Mouse (Mus musculus): ENCODE data around the gene Cyp1a1. TPM values are rescaled to one million over a fixed set of nuclear protein-coding genes. Genes with fewer than 3 reads are reported as not detected.

Cyp1a1 gene
- polyA plus RNA-seq, 2 experiments, result 0.04 TPM; not detected in 1

DNA sequence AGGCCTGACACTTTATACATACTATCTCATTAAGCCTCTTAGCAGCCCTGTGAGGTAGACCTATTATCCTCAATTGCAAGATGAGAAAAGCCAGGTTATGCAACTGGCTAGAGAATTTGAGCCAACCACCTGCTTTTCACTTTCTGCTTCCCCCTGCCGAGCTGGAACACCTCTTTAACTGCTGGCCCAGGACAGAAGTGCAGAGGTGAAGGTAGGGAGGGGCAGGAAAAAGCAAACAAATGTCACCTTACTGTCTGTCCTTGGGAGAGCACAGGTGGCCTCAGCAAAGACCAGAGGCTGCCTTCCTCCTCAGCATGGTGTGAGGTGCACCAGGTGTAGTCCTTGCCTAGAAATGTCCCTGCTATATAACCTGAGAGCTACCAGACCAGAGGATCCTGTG is 19.5 kb upstream of the Cyp1a1 start:
- no peaks in the 10 kb centered on the region for H3K36me3 ChIP-seq (ENCODE audit: control insufficient read depth, insufficient read depth, low read length)
- no peaks in the 10 kb centered on the region for H3K9me3 ChIP-seq (ENCODE audit: control insufficient read depth, low read length)
- no peak overlapping the region for H3K27ac ChIP-seq (replicated peaks; ENCODE audit: low read depth, low read length)
- H3K9ac ChIP-seq (ENCODE audit: low read depth, low read length, severe bottlenecking), result no peak overlapping the region
- no peak overlapping the region for H3K4me2 ChIP-seq (replicated peaks; ENCODE audit: low read depth, low read length, severe bottlenecking)
- 19% methylated on average over 1 of the region's 1 CpGs for WGBS
- ATAC-seq (ENCODE audit: low FRiP score, low read depth) (no peak), DNase-seq (ENCODE audit: low spot score) (no peak)
- H3K27me3 ChIP-seq (ENCODE audit: control insufficient read depth, insufficient read depth, low read length), result no peaks in the 10 kb centered on the region
- H3K4me3 ChIP-seq (replicated peaks; ENCODE audit: low read length), result no peak overlapping the region
- TF ChIP-seq POLR2A (IDR thresholded peaks at IDR 0.05; ENCODE audit: borderline replicate concordance, extremely low read depth, insufficient read depth, insufficient read length), result no peak
- H3K4me1 ChIP-seq (ENCODE audit: control insufficient read depth, insufficient read depth, low read length), result no peaks in the 10 kb centered on the region

DNA sequence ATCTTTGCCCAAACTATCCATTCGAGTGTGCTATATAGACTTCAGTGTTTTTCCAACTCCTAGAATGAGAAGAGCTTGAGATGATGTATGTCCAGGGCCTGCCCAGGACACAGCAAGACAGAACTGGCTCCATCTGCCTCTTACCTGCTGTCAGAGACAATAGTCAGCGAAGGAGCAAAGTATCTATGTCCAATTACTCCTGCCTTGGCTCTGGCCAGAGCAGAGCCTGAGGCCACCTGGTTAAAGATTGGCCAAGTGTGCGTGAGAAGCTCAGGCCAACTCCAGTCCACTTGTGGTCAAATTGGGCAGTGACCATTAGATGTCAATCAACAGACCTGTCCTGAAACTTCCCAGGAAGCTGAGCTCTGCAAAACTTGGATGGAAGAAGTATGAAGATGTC is 18.2 kb upstream of the Cyp1a1 start:
- Histone ChIP-seq H3K9ac (ENCODE audit: low read depth, low read length, severe bottlenecking) (no peak overlapping the region), H3K4me2 (replicated peaks; ENCODE audit: low read depth, low read length, severe bottlenecking) (no peak overlapping the region), H3K27me3 (ENCODE audit: control insufficient read depth, insufficient read depth, low read length) (no peaks in the 10 kb centered on the region), H3K36me3 (ENCODE audit: control insufficient read depth, insufficient read depth, low read length) (no peaks in the 10 kb centered on the region), H3K9me3 (ENCODE audit: control insufficient read depth, low read length) (no peaks in the 10 kb centered on the region), H3K4me3 (replicated peaks; ENCODE audit: low read length) (no peak overlapping the region), H3K27ac (replicated peaks; ENCODE audit: low read depth, low read length) (no peak overlapping the region), H3K4me1 (ENCODE audit: control insufficient read depth, insufficient read depth, low read length) (no peaks in the 10 kb centered on the region)
- TF ChIP-seq POLR2A (IDR thresholded peaks at IDR 0.05; ENCODE audit: borderline replicate concordance, extremely low read depth, insufficient read depth, insufficient read length), result no peak
- ATAC-seq (ENCODE audit: low FRiP score, low read depth), result no peak
- DNase-seq (ENCODE audit: low spot score), result no peak
- WGBS, result 79% methylated on average over 3 of the region's 3 CpGs

DNA sequence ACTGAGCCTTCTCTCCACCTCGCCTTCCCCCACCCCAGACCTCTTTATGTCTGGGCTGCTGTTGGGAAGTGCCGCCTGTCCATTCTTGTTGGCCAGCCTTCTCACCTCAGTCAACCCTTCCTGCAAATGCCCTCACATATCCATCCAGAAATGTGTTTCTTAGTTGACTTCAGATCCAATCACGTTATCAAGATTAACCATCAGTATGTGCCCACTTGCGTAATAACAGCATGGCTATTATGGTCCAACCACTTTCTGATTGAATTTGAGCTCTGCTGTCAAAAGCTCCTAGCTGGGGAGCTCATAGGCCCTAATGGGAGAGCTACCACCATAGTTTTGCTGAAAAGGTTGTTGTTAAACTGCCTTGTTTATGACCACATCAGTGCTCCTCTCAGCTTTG is 16.7 kb upstream of the Cyp1a1 start:
- Histone ChIP-seq H3K4me1 (ENCODE audit: control insufficient read depth, insufficient read depth, low read length) (no peaks in the 10 kb centered on the region), H3K9me3 (ENCODE audit: control insufficient read depth, low read length) (no peaks in the 10 kb centered on the region), H3K9ac (ENCODE audit: low read depth, low read length, severe bottlenecking) (no peak overlapping the region), H3K4me3 (replicated peaks; ENCODE audit: low read length) (no peak overlapping the region), H3K36me3 (ENCODE audit: control insufficient read depth, insufficient read depth, low read length) (no peaks in the 10 kb centered on the region), H3K27ac (replicated peaks; ENCODE audit: low read depth, low read length) (no peak overlapping the region), H3K27me3 (ENCODE audit: control insufficient read depth, insufficient read depth, low read length) (no peaks in the 10 kb centered on the region), H3K4me2 (replicated peaks; ENCODE audit: low read depth, low read length, severe bottlenecking) (no peak overlapping the region)
- TF ChIP-seq POLR2A (IDR thresholded peaks at IDR 0.05; ENCODE audit: borderline replicate concordance, extremely low read depth, insufficient read depth, insufficient read length), result no peak
- no peak for DNase-seq (ENCODE audit: low spot score)
- WGBS, result 87% methylated on average over 4 of the region's 4 CpGs
- ATAC-seq (ENCODE audit: low FRiP score, low read depth), result no peak

DNA sequence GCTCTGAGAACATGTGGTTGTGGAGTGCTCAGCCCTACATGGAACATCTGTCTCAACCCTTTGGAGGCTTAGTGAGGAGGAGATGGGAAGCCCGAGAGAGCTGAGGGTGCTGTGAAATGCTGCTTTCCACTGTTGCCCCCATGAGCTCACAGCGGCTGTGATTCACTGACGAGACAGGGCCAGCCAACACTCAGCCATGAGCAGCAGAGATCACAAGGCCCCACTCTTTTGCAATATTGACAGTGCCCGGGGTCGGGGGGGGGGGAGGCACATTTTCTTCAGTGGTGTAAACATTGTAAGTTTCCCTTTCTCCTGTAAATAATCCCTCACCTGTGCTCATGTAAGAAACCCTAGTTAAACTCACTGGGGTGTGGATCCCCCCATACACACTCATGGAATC is 16.2 kb upstream of the Cyp1a1 start:
- Histone ChIP-seq H3K27me3 (ENCODE audit: control insufficient read depth, insufficient read depth, low read length) (no peaks in the 10 kb centered on the region), H3K9me3 (ENCODE audit: control insufficient read depth, low read length) (no peaks in the 10 kb centered on the region), H3K4me3 (replicated peaks; ENCODE audit: low read length) (no peak overlapping the region), H3K27ac (replicated peaks; ENCODE audit: low read depth, low read length) (no peak overlapping the region), H3K36me3 (ENCODE audit: control insufficient read depth, insufficient read depth, low read length) (no peaks in the 10 kb centered on the region), H3K4me1 (ENCODE audit: control insufficient read depth, insufficient read depth, low read length) (no peaks in the 10 kb centered on the region), H3K4me2 (replicated peaks; ENCODE audit: low read depth, low read length, severe bottlenecking) (no peak overlapping the region), H3K9ac (ENCODE audit: low read depth, low read length, severe bottlenecking) (no peak overlapping the region)
- TF ChIP-seq POLR2A (IDR thresholded peaks at IDR 0.05; ENCODE audit: borderline replicate concordance, extremely low read depth, insufficient read depth, insufficient read length), result no peak
- 85% methylated on average over 5 of the region's 5 CpGs for WGBS
- no peak for ATAC-seq (ENCODE audit: low FRiP score, low read depth)
- DNase-seq (ENCODE audit: low spot score), result no peak

DNA sequence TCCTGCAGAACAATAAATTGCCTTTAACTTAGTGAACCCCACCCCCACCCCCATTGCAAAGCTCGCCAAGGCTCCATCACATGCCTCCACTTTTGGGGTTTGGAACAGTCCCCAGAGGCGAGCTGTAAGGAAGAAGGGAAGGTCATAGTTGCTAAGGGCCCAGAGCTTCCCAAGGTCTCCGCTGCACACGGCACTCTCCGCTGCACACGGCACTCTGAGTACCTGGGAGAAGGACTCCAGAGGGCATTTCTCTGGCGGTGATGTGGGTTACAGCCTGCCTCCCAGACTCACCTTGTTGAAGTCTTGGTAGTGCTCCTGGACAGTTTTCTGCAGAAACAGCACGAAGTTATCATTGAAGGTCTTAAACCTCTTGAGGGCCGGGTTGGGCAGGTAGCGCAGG is 6.3 kb upstream of the Cyp1a1 start:
- DNase-seq (ENCODE audit: low spot score) (no peak), ATAC-seq (ENCODE audit: low FRiP score, low read depth) (no peak)
- Histone ChIP-seq H3K9me3 (ENCODE audit: control insufficient read depth, low read length) (no peaks in the 10 kb centered on the region), H3K36me3 (ENCODE audit: control insufficient read depth, insufficient read depth, low read length) (no peaks in the 10 kb centered on the region), H3K9ac (ENCODE audit: low read depth, low read length, severe bottlenecking) (no peak overlapping the region), H3K4me3 (replicated peaks; ENCODE audit: low read length) (no peak overlapping the region), H3K4me2 (replicated peaks; ENCODE audit: low read depth, low read length, severe bottlenecking) (no peak overlapping the region), H3K4me1 (ENCODE audit: control insufficient read depth, insufficient read depth, low read length) (no peaks in the 10 kb centered on the region), H3K27me3 (ENCODE audit: control insufficient read depth, insufficient read depth, low read length) (no peaks in the 10 kb centered on the region), H3K27ac (replicated peaks; ENCODE audit: low read depth, low read length) (no peak overlapping the region)
- WGBS, result 83% methylated on average over 10 of the region's 10 CpGs
- no peak for TF ChIP-seq POLR2A (IDR thresholded peaks at IDR 0.05; ENCODE audit: borderline replicate concordance, extremely low read depth, insufficient read depth, insufficient read length)

DNA sequence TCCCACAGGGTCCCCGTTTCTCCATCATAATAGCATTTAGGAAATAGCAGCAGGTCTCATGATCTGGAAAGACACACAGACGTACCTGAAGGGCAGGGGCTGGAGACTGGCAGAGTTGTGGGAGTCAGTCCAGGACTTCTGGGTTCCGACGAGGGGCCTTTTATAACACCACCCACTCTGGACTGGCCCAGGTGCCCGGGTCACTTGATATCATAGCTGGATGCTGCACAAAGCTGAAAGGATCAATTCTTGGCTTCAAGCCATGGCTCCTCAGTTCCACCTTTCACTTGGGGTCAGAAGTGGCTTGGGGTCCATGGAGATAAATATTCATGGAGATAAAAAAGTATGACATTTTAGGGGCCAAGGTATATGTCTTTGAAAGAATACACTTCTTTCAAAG is 4.2 kb upstream of the Cyp1a1 start, which contains the start of gene Cyp1a2:
Gene Cyp1a2 (minus strand): TSS at position 184 of the 400 bp plus-strand sequence.
- no peak within 1 kb of the TSS for H3K4me2 ChIP-seq (replicated peaks; ENCODE audit: low read depth, low read length, severe bottlenecking)
- ATAC-seq (ENCODE audit: low FRiP score, low read depth) (no peak), DNase-seq (ENCODE audit: low spot score) (no peak)
- 62% methylated on average over 5 of the region's 5 CpGs for WGBS
- no peak for TF ChIP-seq POLR2A (IDR thresholded peaks at IDR 0.05; ENCODE audit: borderline replicate concordance, extremely low read depth, insufficient read depth, insufficient read length)
- no peaks in the 10 kb centered on the region for H3K36me3 ChIP-seq (ENCODE audit: control insufficient read depth, insufficient read depth, low read length)
- no peaks in the 10 kb centered on the region for H3K4me1 ChIP-seq (ENCODE audit: control insufficient read depth, insufficient read depth, low read length)
- H3K9ac ChIP-seq (ENCODE audit: low read depth, low read length, severe bottlenecking), result no peak within 1 kb of the TSS
- no peak within 1 kb of the TSS for H3K27ac ChIP-seq (replicated peaks; ENCODE audit: low read depth, low read length)
- no peak within 1 kb of the TSS for H3K4me3 ChIP-seq (replicated peaks; ENCODE audit: low read length)
- H3K9me3 ChIP-seq (ENCODE audit: control insufficient read depth, low read length), result no peaks in the 10 kb centered on the region
- H3K27me3 ChIP-seq (ENCODE audit: control insufficient read depth, insufficient read depth, low read length), result no peaks in the 10 kb centered on the region

All from limb, embryonic 14.5 days (tissue).